Mouse (Mus musculus): ENCODE measurements around the gene Fa2h.

Fa2h gene

GRCm38 (mm10) chr8:111393391-111394363 lies at the start of gene Fa2h:
Fa2h (minus strand) TSS chr8:111393824.
- DNase-seq (ENCODE audit: extremely low read depth, insufficient read length, low spot score): no peak

- DNase-seq (ENCODE audit: extremely low read depth, insufficient read length, low spot score): peak; percentile 45
Measured at GRCm38 (mm10) chr8:111439189-111439588, 45.6 kb upstream of the Fa2h start.

GRCm38 (mm10) chr8:111435071-111435828 lies 41.6 kb upstream of the Fa2h start:
- no peak for DNase-seq (ENCODE audit: extremely low read depth, insufficient read length, low spot score)

- no peak for DNase-seq (ENCODE audit: extremely low read depth, insufficient read length, low spot score)
Measured at GRCm38 (mm10) chr8:111424646-111425045, 31.0 kb upstream of the Fa2h start.

- no peak for DNase-seq (ENCODE audit: extremely low read depth, insufficient read length, low spot score)
Measured at GRCm38 (mm10) chr8:111424181-111424580, 30.6 kb upstream of the Fa2h start.

GRCm38 (mm10) chr8:111422614-111423013 lies 29.0 kb upstream of the Fa2h start:
- DNase-seq (ENCODE audit: extremely low read depth, insufficient read length, low spot score): no peak

- no peak for DNase-seq (ENCODE audit: extremely low read depth, insufficient read length, low spot score)
Measured at GRCm38 (mm10) chr8:111419171-111419570, 25.5 kb upstream of the Fa2h start.

- peak; percentile 37 for DNase-seq (ENCODE audit: extremely low read depth, insufficient read length, low spot score)
Measured at GRCm38 (mm10) chr8:111418601-111419000, 25.0 kb upstream of the Fa2h start.

- DNase-seq (ENCODE audit: extremely low read depth, insufficient read length, low spot score): no peak
Measured at GRCm38 (mm10) chr8:111417222-111417621, 23.6 kb upstream of the Fa2h start.

- no peak for DNase-seq (ENCODE audit: extremely low read depth, insufficient read length, low spot score)
Measured at GRCm38 (mm10) chr8:111403391-111403790, 9.8 kb upstream of the Fa2h start.

GRCm38 (mm10) chr8:111391268-111391667 lies 2.4 kb downstream of the Fa2h start:
- no peak for DNase-seq (ENCODE audit: extremely low read depth, insufficient read length, low spot score)

- no peak for DNase-seq (ENCODE audit: extremely low read depth, insufficient read length, low spot score)
Measured at GRCm38 (mm10) chr8:111390837-111391236, 2.8 kb downstream of the Fa2h start.

GRCm38 (mm10) chr8:111389581-111389980 lies 4.0 kb downstream of the Fa2h start:
- DNase-seq (ENCODE audit: extremely low read depth, insufficient read length, low spot score): no peak

- DNase-seq (ENCODE audit: extremely low read depth, insufficient read length, low spot score): no peak
Measured at GRCm38 (mm10) chr8:111385915-111386314, 7.7 kb downstream of the Fa2h start.

GRCm38 (mm10) chr8:111384628-111385027 lies 9.0 kb downstream of the Fa2h start:
- no peak for DNase-seq (ENCODE audit: extremely low read depth, insufficient read length, low spot score)

GRCm38 (mm10) chr8:111375192-111375591 lies 18.4 kb downstream of the Fa2h start:
- no peak for DNase-seq (ENCODE audit: extremely low read depth, insufficient read length, low spot score)

- DNase-seq (ENCODE audit: extremely low read depth, insufficient read length, low spot score): no peak
Measured at GRCm38 (mm10) chr8:111369711-111370110, 23.9 kb downstream of the Fa2h start.

GRCm38 (mm10) chr8:111367350-111367749 lies 26.3 kb downstream of the Fa2h start:
- no peak for DNase-seq (ENCODE audit: extremely low read depth, insufficient read length, low spot score)

- DNase-seq (ENCODE audit: extremely low read depth, insufficient read length, low spot score): no peak
Measured at GRCm38 (mm10) chr8:111366610-111367234, 26.9 kb downstream of the Fa2h start.

- no peak for DNase-seq (ENCODE audit: extremely low read depth, insufficient read length, low spot score)
Measured at GRCm38 (mm10) chr8:111363489-111363888, 30.1 kb downstream of the Fa2h start.

GRCm38 (mm10) chr8:111360579-111361209 lies 32.9 kb downstream of the Fa2h start:
- no peak for DNase-seq (ENCODE audit: extremely low read depth, insufficient read length, low spot score)

Measured in 3134 (cell line).